ENCODE assay signal across 14 mouse cellular contexts in genomic region chr9:45368341-45368901, GRCm38 (mm10). TPM values are rescaled to one million over a fixed set of nuclear protein-coding genes. Genes with fewer than 3 reads are reported as not detected.
DNase-seq lines count a peak whose midpoint lies in the region; TF ChIP-seq lines count a peak whose summit lies in the region.
"Had no signal": no experiment of that assay in that cellular context is flagged by ENCODE, and none has a peak within 500 bp of the region (broad histone marks: within the 10 kb centered on the region; RNA-seq: fewer than 3 reads in every experiment).

No protein-coding gene starts in this region.

- DNase-seq in embryo, embryonic 11 days = peak; percentile 29
- no peak for DNase-seq in embryo, embryonic 10.5 days (ENCODE audit: low spot score)
- DNase-seq in liver, adult 2 months (ENCODE audit: extremely low read depth, low read depth, low spot score) = peak; percentile 79
- DNase-seq in liver = no peak
- DNase-seq in gastrocnemius, postnatal 25 days = peak; percentile 70
- DNase-seq in heart, postnatal 36 days = peak; percentile 28 to 37
- no peak for DNase-seq in right cerebral cortex, adult 2 months (ENCODE audit: low spot score in 2 of 2)
- no peak for DNase-seq in forebrain, embryonic 10.5 days (ENCODE audit: extremely low spot score, low spot score)
- DNase-seq: B cell, adult 2 months; thymus, postnatal 25 days had no signal

- no peak overlapping the region for H3K27ac ChIP-seq in liver, adult 2 months (replicated peaks; ENCODE audit: insufficient read depth, low read depth, low read length)
- H3K27ac ChIP-seq in forebrain, embryonic 10.5 days = no peak overlapping the region
- H3K27ac ChIP-seq: hindbrain, embryonic 15.5 days; limb, embryonic 12.5 days had no signal

- TF ChIP-seq CTCF in liver, adult 2 months (IDR thresholded peaks at IDR 0.05; ENCODE audit: low read depth, low read length) = no peak

- peaks cover 7% of the 10 kb centered on the region; the same call in 1 of the 2 replicates for H3K27me3 ChIP-seq in liver, adult 2 months (ENCODE audit: control insufficient read depth, insufficient read depth, low read length)
- H3K27me3 ChIP-seq in forebrain, embryonic 10.5 days (ENCODE audit: poor library complexity, severe bottlenecking) = peaks cover 22% of the 10 kb centered on the region
- H3K27me3 ChIP-seq: hindbrain, embryonic 15.5 days; limb, embryonic 12.5 days had no signal

- H3K9ac ChIP-seq in liver, adult 2 months (ENCODE audit: low read depth, low read length) = no peak overlapping the region
- H3K9ac ChIP-seq: hindbrain, embryonic 15.5 days; limb, embryonic 12.5 days had no signal

- no peak overlapping the region for H3K4me3 ChIP-seq in liver, adult 2 months (ENCODE audit: insufficient read depth, low read depth, low read length)
- no peak overlapping the region for H3K4me3 ChIP-seq in forebrain, embryonic 10.5 days
- H3K4me3 ChIP-seq: hindbrain, embryonic 15.5 days; limb, embryonic 12.5 days had no signal

- no peaks in the 10 kb centered on the region for H3K9me3 ChIP-seq in forebrain, embryonic 10.5 days
- H3K9me3 ChIP-seq: hindbrain, embryonic 15.5 days; limb, embryonic 12.5 days had no signal

- H3K79me2 ChIP-seq in liver, adult 2 months (ENCODE audit: control insufficient read depth, insufficient read depth, low read length) = no peaks in the 10 kb centered on the region

- 34% methylated on average over 5 of the region's 5 CpGs for WGBS in liver, adult 2 months
- 76% methylated on average over 5 of the region's 5 CpGs for WGBS in forebrain, embryonic 10.5 days

- no peaks in the 10 kb centered on the region for H3K36me3 ChIP-seq in liver, adult 2 months (ENCODE audit: control insufficient read depth, insufficient read depth, low read length)
- peaks cover 4% of the 10 kb centered on the region for H3K36me3 ChIP-seq in forebrain, embryonic 10.5 days (replicated peaks)
- H3K36me3 ChIP-seq: hindbrain, embryonic 15.5 days; limb, embryonic 12.5 days had no signal

- intact Hi-C loops in heart, postnatal 36 days (cut with DNase I) = no loop called here

- no peak for TF ChIP-seq POLR2A in liver, adult 2 months (IDR thresholded peaks at IDR 0.05; ENCODE audit: extremely low read depth, insufficient read depth, low read length)

- no peaks in the 10 kb centered on the region for H3K4me1 ChIP-seq in liver, adult 2 months (ENCODE audit: control insufficient read depth, insufficient read depth, low read length)
- H3K4me1 ChIP-seq in forebrain, embryonic 10.5 days = peaks cover 45% of the 10 kb centered on the region

RNA-seq across cellular contexts. Expression of gene Fxyd6, which starts 1.6 kb away (rescaled TPM):
- total RNA-seq in liver, adult 2 months (2014; rRNA removed) = 0.46 and 1.1 TPM in 2 replicates
- 0.56 and 0.72 TPM in 2 replicates for polyA plus RNA-seq in liver, adult 2 months (2012; rRNA removed)
- 10 to 100 TPM; 27.5 to 31.2 TPM for total RNA-seq in gastrocnemius, postnatal 25 days (2021)
- 10 to 100 TPM; 15.9 to 16.6 TPM for total RNA-seq in heart, postnatal 36 days (2021)
- 159 and 161 TPM in 2 replicates for polyA plus RNA-seq in forebrain, embryonic 10.5 days (2016; fragmentation: Nextera tagmentation; extraction: Ambion mirVana)
- total RNA-seq: megakaryocyte progenitor cell, adult 5-6 weeks; MEL had no signal

RNA-seq across cellular contexts. Expression of gene Fxyd2, which starts 31.0 kb away (rescaled TPM):
- total RNA-seq in liver, adult 2 months (2014; rRNA removed) = 0.20 TPM in 1 of 2 replicates, not detected in the other
- polyA plus RNA-seq in liver, adult 2 months (2012; rRNA removed) = 0.29 and 0.44 TPM in 2 replicates
- total RNA-seq in gastrocnemius, postnatal 25 days (2021) = 1 to 10 TPM; 1.4 to 2.0 TPM
- 1 to 10 TPM; 2.2 to 3.6 TPM for total RNA-seq in heart, postnatal 36 days (2021)
- 0.55 and 1.2 TPM in 2 replicates for polyA plus RNA-seq in forebrain, embryonic 10.5 days (2016; fragmentation: Nextera tagmentation; extraction: Ambion mirVana)
- total RNA-seq: MEL had no signal

RNA-seq across cellular contexts. Expression of gene Tmprss13, which starts 49.5 kb away (rescaled TPM):
- not detected in 2 replicates for total RNA-seq in liver, adult 2 months (2014; rRNA removed)
- not detected in 2 replicates for polyA plus RNA-seq in liver, adult 2 months (2012; rRNA removed)
- total RNA-seq in gastrocnemius, postnatal 25 days (2021) = under 1 TPM; 0.26 to 0.56 TPM
- total RNA-seq in heart, postnatal 36 days (2021) = 1 to 10 TPM; 2.4 to 3.6 TPM
- 0.12 TPM in 1 of 2 replicates, not detected in the other for polyA plus RNA-seq in forebrain, embryonic 10.5 days (2016; fragmentation: Nextera tagmentation; extraction: Ambion mirVana)
- total RNA-seq: megakaryocyte progenitor cell, adult 5-6 weeks; MEL had no signal
- polyA plus RNA-seq: hindbrain, embryonic 15.5 days had no signal

RNA-seq across cellular contexts. Expression of gene Dscaml1, which starts 58.0 kb away (rescaled TPM):
- 0.07 and 0.09 TPM in 2 replicates for total RNA-seq in liver, adult 2 months (2014; rRNA removed)
- polyA plus RNA-seq in liver, adult 2 months (2012; rRNA removed) = 0.13 TPM in 1 of 2 replicates, not detected in the other
- total RNA-seq in gastrocnemius, postnatal 25 days (2021) = not detected
- total RNA-seq in heart, postnatal 36 days (2021) = not detected
- 0.28 and 0.79 TPM in 2 replicates for polyA plus RNA-seq in forebrain, embryonic 10.5 days (2016; fragmentation: Nextera tagmentation; extraction: Ambion mirVana)
- total RNA-seq: megakaryocyte progenitor cell, adult 5-6 weeks; MEL had no signal

Comparison
In these comparisons a context has a peak if more than half of its experiments do, and no peak if none do; other contexts are left out.
1. DNase-seq: peak in embryo, embryonic 11 days (single experiment), liver, adult 2 months (single experiment), gastrocnemius, postnatal 25 days (single experiment) and heart, postnatal 36 days (2 of 2); none in embryo, embryonic 10.5 days (single experiment), liver (single experiment), right cerebral cortex, adult 2 months (0 of 2) and forebrain, embryonic 10.5 days (single experiment).